Mouse (Mus musculus) gastrocnemius, postnatal 14 days (tissue): ENCODE results near the gene Mcidas. TPM values are rescaled to one million over a fixed set of nuclear protein-coding genes. Genes with fewer than 3 reads are reported as not detected.

ENCODE experiments used
- DNase-seq: peaks from one replicate; pipeline ENCODE4 v3.0.0; 2021; ENCODE audit warnings: mixed read lengths
- intact Hi-C: fragments of 180-260 bp; cut with DNase I; formaldehyde crosslinking; loops from one replicate; pipeline ENCODE4 v1.15.1; 2025; ENCODE audit warnings: low total_unique reads
- long read RNA-seq, 2 experiments: library from polyadenylated mRNA; stranded (forward); transcript quantifications; one replicate each; pipeline ENCODE4 v2.0.0; 2021
- total RNA-seq, 2 experiments: library from RNA; stranded (reverse); gene quantifications; 2 replicates each; pipeline ENCODE4 v1.2.3; 2021

Gene Mcidas
- not detected for total RNA-seq
- long read RNA-seq, experiment 1, result 0 reads
- long read RNA-seq, experiment 2, result 0 reads

GRCm38 (mm10) chr13:112993531-112994152 lies at the start of gene Mcidas:
Gene Mcidas (plus strand): TSS chr13:112993845.
- intact Hi-C loops, result no loop called here
- DNase-seq, result no peak

GRCm38 (mm10) chr13:112945312-112945711 lies 48.3 kb upstream of the Mcidas start:
- DNase-seq, result no peak
- intact Hi-C loops, result no loop called here

GRCm38 (mm10) chr13:112945900-112946299 lies 47.7 kb upstream of the Mcidas start:
- intact Hi-C loops, result no loop called here
- no peak for DNase-seq

- no peak for DNase-seq
- intact Hi-C loops, result no loop called here
These were observed 39.6 kb upstream of the Mcidas start for GRCm38 (mm10) chr13:112954067-112954466.

GRCm38 (mm10) chr13:112963081-112963480 lies 30.6 kb upstream of the Mcidas start:
- intact Hi-C loops, result no loop called here
- DNase-seq, result no peak

GRCm38 (mm10) chr13:112964421-112964820 lies 29.2 kb upstream of the Mcidas start:
- DNase-seq, result no peak
- intact Hi-C loops, result no loop called here

- intact Hi-C loops, result no loop called here
- no peak for DNase-seq
These were observed 26.4 kb upstream of the Mcidas start for GRCm38 (mm10) chr13:112967267-112967666.

- DNase-seq, result no peak
- intact Hi-C loops, result no loop called here
These were observed 16.9 kb upstream of the Mcidas start for GRCm38 (mm10) chr13:112976720-112977119.

GRCm38 (mm10) chr13:112985605-112986450 lies 7.8 kb upstream of the Mcidas start:
- DNase-seq, result no peak
- intact Hi-C loops, result no loop called here

- intact Hi-C loops, result no loop called here
- DNase-seq, result no peak
These were observed 7.1 kb upstream of the Mcidas start for GRCm38 (mm10) chr13:112986451-112986950.

GRCm38 (mm10) chr13:112987532-112987943 lies 6.1 kb upstream of the Mcidas start, which contains the start of gene Ccno:
Gene Ccno (plus strand): TSS chr13:112987802.
- intact Hi-C loops, result no loop called here
- DNase-seq, result peak; percentile 94

- DNase-seq, result no peak
- intact Hi-C loops, result no loop called here
These were observed 5.7 kb upstream of the Mcidas start for GRCm38 (mm10) chr13:112987991-112988390.

- intact Hi-C loops, result no loop called here
These were observed 4.8 kb upstream of the Mcidas start for GRCm38 (mm10) chr13:112988866-112989265.

GRCm38 (mm10) chr13:112989541-112989940 lies 4.1 kb upstream of the Mcidas start:
- no peak for DNase-seq
- intact Hi-C loops, result no loop called here

More at GRCm38 (mm10) chr13:112988866-112989265, 4.8 kb upstream of the Mcidas start:
- DNase-seq, result no peak

GRCm38 (mm10) chr13:112990346-112990745 lies 3.3 kb upstream of the Mcidas start:
- DNase-seq, result no peak
- intact Hi-C loops, result no loop called here

GRCm38 (mm10) chr13:112994191-112994590 lies 546 bp downstream of the Mcidas start:
- intact Hi-C loops, result no loop called here
- DNase-seq, result no peak

- intact Hi-C loops, result no loop called here
These were observed 2.8 kb downstream of the Mcidas start for GRCm38 (mm10) chr13:112996407-112996806.

GRCm38 (mm10) chr13:112997369-112997768 lies 3.7 kb downstream of the Mcidas start:
- DNase-seq, result no peak
- intact Hi-C loops, result no loop called here

More at GRCm38 (mm10) chr13:112996407-112996806, 2.8 kb downstream of the Mcidas start:
- no peak for DNase-seq

GRCm38 (mm10) chr13:112998427-112999201 lies 5.0 kb downstream of the Mcidas start:
- peak; percentile 7 for DNase-seq
- intact Hi-C loops, result no loop called here

GRCm38 (mm10) chr13:113000090-113000489 lies 6.4 kb downstream of the Mcidas start:
- no peak for DNase-seq
- intact Hi-C loops, result no loop called here
